Mouse (Mus musculus): ENCODE measurements around the gene Polr3e. TPM values are rescaled to one million over a fixed set of nuclear protein-coding genes. Genes with fewer than 3 reads are reported as not detected.
"Not testable (repeated sequence)": the region's sequence is repeated elsewhere in the genome, so short reads cannot be mapped to it uniquely, and the experiment has no call there.

Polr3e gene
- polyA plus RNA-seq, 1 experiment = 12.0 TPM

GRCm38 (mm10) chr7:120901701-120902100 is 15.8 kb upstream of the Polr3e start:
- Histone ChIP-seq H3K27me3 (ENCODE audit: control insufficient read depth, insufficient read depth, insufficient read length) (no peaks in the 10 kb centered on the region), H3K36me3 (ENCODE audit: control insufficient read depth, insufficient read depth) (peaks cover 13% of the 10 kb centered on the region), H3ac (ENCODE audit: control insufficient read depth, insufficient read length) (no peak overlapping the region), H3K4me2 (ENCODE audit: low read depth) (no peak overlapping the region), H3K79me2 (ENCODE audit: control insufficient read depth, insufficient read depth) (no peaks in the 10 kb centered on the region), H3K4me3 (no peak overlapping the region)
- TF ChIP-seq TCF12 (IDR thresholded peaks at IDR 0.05; ENCODE audit: insufficient read depth, poor library complexity, severe bottlenecking) (no peak), MYOG (IDR thresholded peaks at IDR 0.05; ENCODE audit: control insufficient read depth in 1 of 3, insufficient read depth in 1 of 3, insufficient read length in 2 of 3, low read depth in 2 of 3) (no peak), MYOD1 (IDR thresholded peaks at IDR 0.05; ENCODE audit: control insufficient read depth in 1 of 3, insufficient read length in 2 of 3, low read depth in 2 of 3) (no peak), TCF3 (IDR thresholded peaks at IDR 0.05; ENCODE audit: insufficient read length, low read depth) (no peak), SRF (IDR thresholded peaks at IDR 0.05; ENCODE audit: control insufficient read depth, insufficient read length, low read depth) (no peak), MAX (IDR thresholded peaks at IDR 0.05; ENCODE audit: low read depth) (no peak), POLR2A (IDR thresholded peaks at IDR 0.05; ENCODE audit: insufficient read length, low read depth) (no peak), POLR2AphosphoS2 (IDR thresholded peaks at IDR 0.05; ENCODE audit: insufficient read length, low read depth) (no peak)

GRCm38 (mm10) chr7:120902931-120903330 is 14.6 kb upstream of the Polr3e start:
- no peak overlapping the region for H3K4me2 ChIP-seq (ENCODE audit: low read depth)
- TF ChIP-seq TCF12 (IDR thresholded peaks at IDR 0.05; ENCODE audit: insufficient read depth, poor library complexity, severe bottlenecking) = no peak
- TF ChIP-seq MYOG (IDR thresholded peaks at IDR 0.05; ENCODE audit: control insufficient read depth in 1 of 3, insufficient read depth in 1 of 3, insufficient read length in 2 of 3, low read depth in 2 of 3) = no peak
- no peak for TF ChIP-seq POLR2A (IDR thresholded peaks at IDR 0.05; ENCODE audit: insufficient read length, low read depth)
- no peak for TF ChIP-seq MYOD1 (IDR thresholded peaks at IDR 0.05; ENCODE audit: control insufficient read depth in 1 of 3, insufficient read length in 2 of 3, low read depth in 2 of 3)
- no peak for TF ChIP-seq USF1 (IDR thresholded peaks at IDR 0.05; ENCODE audit: low read depth)
- TF ChIP-seq TCF3 (IDR thresholded peaks at IDR 0.05; ENCODE audit: insufficient read length, low read depth) = no peak
- no peak for TF ChIP-seq CEBPB (IDR thresholded peaks at IDR 0.05; ENCODE audit: insufficient read depth, poor library complexity, severe bottlenecking)
- H3ac ChIP-seq (ENCODE audit: control insufficient read depth, insufficient read length) = no peak overlapping the region
- no peak overlapping the region for H3K4me3 ChIP-seq
- H3K79me2 ChIP-seq (ENCODE audit: control insufficient read depth, insufficient read depth) = no peaks in the 10 kb centered on the region
- peaks cover 13% of the 10 kb centered on the region for H3K36me3 ChIP-seq (ENCODE audit: control insufficient read depth, insufficient read depth)
- no peaks in the 10 kb centered on the region for H3K27me3 ChIP-seq (ENCODE audit: control insufficient read depth, insufficient read depth, insufficient read length)

GRCm38 (mm10) chr7:120910172-120910571 is 7.4 kb upstream of the Polr3e start:
- H3K4me3 ChIP-seq; H3K79me2 ChIP-seq (ENCODE audit: control insufficient read depth, insufficient read depth); H3K36me3 ChIP-seq (ENCODE audit: control insufficient read depth, insufficient read depth); H3ac ChIP-seq (ENCODE audit: control insufficient read depth, insufficient read length); H3K27me3 ChIP-seq (ENCODE audit: control insufficient read depth, insufficient read depth, insufficient read length); H3K4me2 ChIP-seq (ENCODE audit: low read depth): not testable (repeated sequence)

GRCm38 (mm10) chr7:120911268-120911667 is 6.3 kb upstream of the Polr3e start:
- not testable (repeated sequence) for H3K27me3 ChIP-seq (ENCODE audit: control insufficient read depth, insufficient read depth, insufficient read length); H3ac ChIP-seq (ENCODE audit: control insufficient read depth, insufficient read length); H3K4me3 ChIP-seq; H3K36me3 ChIP-seq (ENCODE audit: control insufficient read depth, insufficient read depth); H3K4me2 ChIP-seq (ENCODE audit: low read depth); H3K79me2 ChIP-seq (ENCODE audit: control insufficient read depth, insufficient read depth)

- Histone ChIP-seq H3K4me3 (no peak overlapping the region), H3K4me2 (ENCODE audit: low read depth) (no peak overlapping the region), H3K36me3 (ENCODE audit: control insufficient read depth, insufficient read depth) (no peaks in the 10 kb centered on the region), H3ac (ENCODE audit: control insufficient read depth, insufficient read length) (no peak overlapping the region), H3K27me3 (ENCODE audit: control insufficient read depth, insufficient read depth, insufficient read length) (no peaks in the 10 kb centered on the region), H3K79me2 (ENCODE audit: control insufficient read depth, insufficient read depth) (no peaks in the 10 kb centered on the region)
- TF ChIP-seq USF1 (IDR thresholded peaks at IDR 0.05; ENCODE audit: low read depth) (no peak), CEBPB (IDR thresholded peaks at IDR 0.05; ENCODE audit: insufficient read depth, poor library complexity, severe bottlenecking) (no peak), TCF12 (IDR thresholded peaks at IDR 0.05; ENCODE audit: insufficient read depth, poor library complexity, severe bottlenecking) (no peak), POLR2A (IDR thresholded peaks at IDR 0.05; ENCODE audit: insufficient read length, low read depth) (no peak), SRF (IDR thresholded peaks at IDR 0.05; ENCODE audit: control insufficient read depth, insufficient read length, low read depth) (no peak), MYOG (IDR thresholded peaks at IDR 0.05; ENCODE audit: control insufficient read depth in 1 of 3, insufficient read depth in 1 of 3, insufficient read length in 2 of 3, low read depth in 2 of 3) (no peak), REST (IDR thresholded peaks at IDR 0.05; ENCODE audit: insufficient read depth, insufficient read length) (no peak), MAX (IDR thresholded peaks at IDR 0.05; ENCODE audit: low read depth) (no peak), TCF3 (IDR thresholded peaks at IDR 0.05; ENCODE audit: insufficient read length, low read depth) (no peak), MYOD1 (IDR thresholded peaks at IDR 0.05; ENCODE audit: control insufficient read depth in 1 of 3, insufficient read length in 2 of 3, low read depth in 2 of 3) (no peak), E2F4 (IDR thresholded peaks at IDR 0.05; ENCODE audit: insufficient read depth) (no peak), POLR2AphosphoS2 (IDR thresholded peaks at IDR 0.05; ENCODE audit: insufficient read length, low read depth) (no peak)
Measured at GRCm38 (mm10) chr7:120913332-120913731, 4.2 kb upstream of the Polr3e start.
